Mouse (Mus musculus): Measurements from ENCODE around the gene Gnai1.

The Gnai1 gene

GRCm38 (mm10) chr5:18360281-18360819 lies at the start of gene Gnai1:
Gene Gnai1, minus strand, starts transcription at chr5:18360355.
- DNase-seq = peak; percentile 92 to 93

DNA sequence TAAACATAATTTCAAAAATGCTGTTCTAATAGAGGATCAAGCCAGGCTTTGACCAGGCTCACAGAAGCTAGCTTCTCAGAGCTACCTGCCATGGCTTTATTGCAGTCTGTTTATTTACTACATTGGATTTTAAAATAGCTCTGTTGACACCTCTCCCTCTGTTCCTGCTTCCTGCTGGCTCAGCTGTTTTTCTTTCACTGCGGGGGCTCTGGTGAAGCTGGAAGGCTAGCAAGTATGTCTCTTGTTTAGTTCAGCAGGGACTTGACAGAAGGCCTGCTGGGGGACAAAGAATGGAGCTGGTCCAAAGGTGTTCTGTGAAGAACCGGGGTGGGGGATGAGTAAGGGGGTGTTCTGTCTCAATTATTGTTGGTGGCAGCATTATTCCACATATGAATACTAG lies 7.7 kb upstream of the Gnai1 start:
- DNase-seq = peak; percentile 64 to 76

DNA sequence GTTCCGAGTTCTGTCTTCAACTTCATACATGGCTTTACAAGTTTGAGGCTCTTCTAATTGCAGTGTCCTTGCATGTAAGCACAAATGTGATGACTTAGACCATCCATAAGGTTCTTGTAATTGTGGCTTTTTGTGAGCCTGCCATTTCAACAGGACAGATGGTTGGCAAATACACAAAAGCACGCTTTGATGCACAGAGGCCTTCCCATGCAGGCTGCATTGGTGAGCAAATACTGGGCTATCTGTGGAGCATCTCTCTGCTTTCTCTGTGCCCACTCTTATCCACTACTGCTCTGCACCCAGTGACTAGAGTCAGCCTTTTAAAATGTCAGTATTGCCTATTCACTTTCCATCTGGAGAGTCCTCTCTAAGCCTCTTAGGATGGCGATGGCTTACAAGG lies 5.3 kb upstream of the Gnai1 start:
- DNase-seq = peak; percentile 28 to 66

GRCm38 (mm10) chr5:18360956-18361355 lies 801 bp upstream of the Gnai1 start:
- DNase-seq = no peak

GRCm38 (mm10) chr5:18359376-18360280 lies 527 bp downstream of the Gnai1 start:
- DNase-seq = peak; percentile 52 to 78

GRCm38 (mm10) chr5:18358778-18359177 lies 1.4 kb downstream of the Gnai1 start:
- DNase-seq = no peak

- peak; percentile 68 to 72 for DNase-seq
These were observed 2.0 kb downstream of the Gnai1 start for GRCm38 (mm10) chr5:18358191-18358590.

GRCm38 (mm10) chr5:18347297-18347696 lies 12.9 kb downstream of the Gnai1 start:
- DNase-seq = no peak

DNA sequence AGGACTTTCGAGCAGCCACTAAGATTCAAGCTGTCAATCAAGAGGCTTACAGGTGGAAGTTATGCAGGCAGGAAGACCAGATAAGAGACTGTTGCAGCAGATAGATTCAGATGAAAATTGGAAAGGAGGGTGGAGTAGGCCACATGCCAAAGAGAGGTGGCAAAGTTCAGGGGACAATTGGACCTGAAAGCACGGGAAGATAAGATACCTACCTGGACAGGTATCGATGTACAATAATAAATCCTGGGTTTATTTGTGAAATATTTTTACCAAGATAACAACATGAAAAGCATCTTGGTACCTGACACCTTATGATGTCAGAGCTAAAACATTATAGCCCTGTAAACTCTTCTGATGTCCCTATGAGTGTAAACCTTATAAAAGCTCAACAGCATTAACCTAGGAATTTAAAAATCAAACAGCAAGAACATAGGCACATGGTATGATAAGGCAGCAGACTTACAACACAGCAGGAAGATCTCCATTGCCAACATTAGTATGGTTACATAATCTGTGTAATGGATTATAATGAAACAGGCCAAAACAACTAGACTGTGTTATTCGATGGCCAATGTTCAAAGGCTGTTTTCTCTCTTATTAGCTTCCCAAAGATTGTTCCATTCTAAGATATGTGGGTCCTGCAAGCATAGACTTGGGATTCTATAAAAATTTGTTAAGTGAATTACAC lies 16.6 kb downstream of the Gnai1 start:
- peak in 1 of 2 experiments; percentile 68 for DNase-seq

- peak; percentile 52 to 58 for DNase-seq
These were observed 17.2 kb downstream of the Gnai1 start for GRCm38 (mm10) chr5:18342765-18343454.

GRCm38 (mm10) chr5:18341876-18342275 lies 18.3 kb downstream of the Gnai1 start:
- peak in 1 of 2 experiments; percentile 13 for DNase-seq

DNA sequence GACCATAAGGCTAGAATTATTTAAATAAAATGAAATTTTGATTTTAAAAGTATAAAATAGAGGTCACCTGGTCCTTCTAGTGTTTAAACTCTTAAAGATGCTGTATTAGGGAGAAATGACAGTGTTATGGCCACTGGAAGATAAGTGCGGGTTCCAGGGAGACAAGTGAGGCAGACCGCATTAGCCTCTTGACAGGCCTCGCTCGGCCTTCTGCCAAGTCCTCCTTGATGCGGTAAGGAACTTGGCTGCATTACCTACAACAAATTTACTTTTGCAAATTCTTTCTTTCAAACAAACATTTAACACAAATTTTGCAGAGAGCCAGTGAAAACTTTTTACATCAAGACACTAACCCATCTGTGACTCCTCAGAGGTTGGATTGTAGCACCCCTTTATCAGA lies 27.9 kb downstream of the Gnai1 start:
- DNase-seq = peak; percentile 44 to 50

GRCm38 (mm10) chr5:18330726-18331125 lies 29.4 kb downstream of the Gnai1 start:
- DNase-seq = no peak

DNA sequence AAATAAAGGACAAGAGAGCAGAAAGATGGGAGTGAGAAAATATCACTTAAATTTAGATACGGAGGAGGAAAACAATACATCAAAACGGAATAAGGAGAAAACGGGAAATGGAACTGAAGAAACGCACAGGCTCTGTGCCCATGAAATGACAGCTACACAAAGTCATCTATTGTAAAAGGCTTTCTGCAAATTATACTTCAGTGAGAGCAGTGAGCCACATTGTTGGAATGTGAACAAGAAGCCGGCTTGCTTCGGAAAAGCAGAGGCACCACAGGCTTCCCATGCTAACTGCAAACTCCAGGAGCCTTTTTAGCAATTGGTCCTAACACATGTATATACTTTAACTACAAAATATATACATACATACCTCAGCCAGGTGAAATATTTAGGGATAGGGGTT lies 34.0 kb downstream of the Gnai1 start:
- no peak for DNase-seq

- no peak for DNase-seq
These were observed 36.6 kb downstream of the Gnai1 start for GRCm38 (mm10) chr5:18323534-18323933.

DNA sequence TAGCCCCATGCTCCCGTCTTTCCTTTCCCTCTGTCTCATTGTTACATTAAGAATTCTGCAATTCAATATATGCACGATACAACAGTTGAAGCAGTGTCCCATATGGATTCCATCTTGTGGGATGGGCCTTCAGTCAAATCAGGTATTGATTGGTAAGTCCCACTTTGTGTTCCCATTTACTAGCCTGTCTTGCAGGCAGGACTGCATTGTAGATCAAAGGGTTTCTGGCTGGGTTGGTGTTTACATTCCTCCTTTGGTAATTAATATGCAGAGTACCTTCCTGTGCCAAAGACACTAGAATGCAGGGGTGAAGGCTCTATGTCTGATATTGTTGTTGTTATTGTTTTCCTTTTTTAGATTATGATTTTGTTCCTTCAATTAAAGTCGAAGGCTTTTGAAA lies 38.5 kb downstream of the Gnai1 start:
- DNase-seq = no peak

DNA sequence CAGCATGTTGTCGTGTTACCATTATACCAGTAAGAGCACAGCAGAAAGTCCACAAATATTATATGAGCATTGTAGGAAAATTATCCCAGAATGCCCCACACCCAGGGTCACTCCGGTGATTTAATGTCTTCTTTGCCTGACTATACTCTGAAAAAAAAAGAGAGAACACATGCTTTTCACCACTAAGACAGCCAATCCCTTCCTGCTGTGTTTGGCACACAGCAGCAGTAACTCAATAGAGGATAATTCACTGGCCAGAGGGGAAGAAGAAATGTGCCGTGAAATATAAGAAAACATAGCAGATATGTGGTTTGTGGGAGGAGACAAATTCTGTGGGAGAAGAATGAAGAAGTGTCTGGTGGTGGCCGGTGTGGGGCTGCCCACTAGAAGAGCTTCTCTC lies 41.3 kb downstream of the Gnai1 start:
- peak; percentile 35 to 54 for DNase-seq

GRCm38 (mm10) chr5:18307229-18307804 lies 52.8 kb downstream of the Gnai1 start:
- DNase-seq = peak in 1 of 2 experiments; percentile 38

DNA sequence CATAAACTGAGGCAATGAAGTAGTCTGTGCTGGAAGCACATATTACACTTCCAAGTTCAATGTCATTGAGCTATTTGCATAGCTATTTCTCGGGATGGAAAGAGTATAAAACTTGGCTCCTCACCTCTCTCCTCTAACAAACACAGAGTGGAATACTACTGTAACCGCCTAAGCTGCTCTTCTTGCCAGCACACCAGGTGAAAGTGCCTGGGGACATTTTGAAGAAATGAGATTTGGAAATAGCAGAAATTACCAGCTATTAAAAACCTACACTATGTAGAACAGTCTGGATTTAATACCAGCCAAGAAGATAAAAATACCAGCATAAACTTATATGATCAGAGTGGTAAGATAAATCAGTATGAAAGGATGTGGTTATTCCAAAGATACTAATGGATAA lies 63.6 kb downstream of the Gnai1 start:
- DNase-seq = no peak

- DNase-seq = no peak
These were observed 67.4 kb downstream of the Gnai1 start for GRCm38 (mm10) chr5:18292744-18293143.

DNA sequence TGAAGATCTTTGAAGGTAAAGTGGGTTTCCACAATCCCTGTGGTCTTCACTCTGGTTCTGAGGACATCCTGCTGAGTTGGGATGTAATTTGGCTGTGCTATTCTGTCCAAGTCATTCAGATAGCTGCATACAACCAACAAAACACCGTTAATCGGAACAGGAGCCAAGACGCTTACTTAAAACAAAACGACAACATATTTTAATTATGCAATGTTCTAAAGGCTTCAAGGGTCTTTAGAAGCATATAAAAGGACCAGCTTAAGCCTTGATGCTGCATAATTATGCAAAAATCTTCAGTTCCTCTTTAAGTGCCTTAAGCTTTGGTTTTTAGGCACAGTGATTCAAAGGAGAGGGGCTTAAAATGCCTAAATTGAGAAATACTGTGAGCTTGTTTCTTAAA lies 70.6 kb downstream of the Gnai1 start:
- DNase-seq = no peak

DNA sequence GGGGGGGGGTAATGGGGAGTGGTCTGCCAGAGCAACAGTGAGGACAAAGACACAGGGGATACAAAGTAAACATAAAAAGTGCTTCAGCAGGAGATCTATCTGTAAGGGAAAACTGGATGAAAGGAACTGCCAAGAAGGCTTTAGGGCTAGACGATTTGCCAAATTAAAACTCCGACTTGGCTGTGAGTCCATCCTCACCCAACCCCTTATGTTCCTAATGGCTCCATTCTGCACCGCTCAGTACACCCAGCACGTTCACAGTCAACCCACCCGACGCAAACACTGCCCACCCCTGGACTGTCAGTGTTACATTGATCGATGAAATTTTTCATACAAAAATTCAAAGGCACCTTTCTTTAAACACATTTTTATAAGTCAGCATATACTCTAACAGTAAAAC lies 71.5 kb downstream of the Gnai1 start:
- peak; percentile 14 to 54 for DNase-seq

DNA sequence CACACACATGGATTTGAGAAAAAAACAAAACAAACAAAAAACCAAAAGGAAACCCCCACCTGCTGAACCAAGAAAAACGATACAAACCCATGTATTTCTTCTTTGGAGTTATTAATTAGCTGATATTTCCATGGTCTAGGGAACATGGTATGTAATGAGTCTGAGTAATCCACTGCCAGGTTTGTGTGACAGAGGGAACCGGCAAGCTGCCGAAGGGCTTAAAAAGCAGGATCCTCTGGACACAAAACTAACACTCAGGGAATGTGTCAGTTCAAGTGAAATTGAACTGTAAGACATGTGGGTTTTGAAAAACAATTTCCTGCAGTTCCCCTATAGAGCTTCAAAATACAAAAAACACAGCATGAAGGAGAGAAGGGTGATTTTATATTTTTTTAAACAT lies 72.1 kb downstream of the Gnai1 start:
- DNase-seq = no peak
